Mouse (Mus musculus) cerebellum, adult 2 months (tissue): ENCODE results near the gene Xrcc1.

Source experiments
- CTCF ChIP-seq: fragments of 200-500 bp; IDR thresholded peaks from 2 replicates; pipeline ENCODE4 v1.5.1; 2011; ENCODE audit warnings: low read depth, mild to moderate bottlenecking, control low read depth, low read length, moderate library complexity, borderline replicate concordance; ENCODE audit not compliant: insufficient read depth
- POLR2A ChIP-seq: fragments of 200-500 bp; IDR thresholded peaks from 2 replicates; pipeline ENCODE4 v1.6.1; 2011; ENCODE audit warnings: low read length, control low read depth, borderline replicate concordance; ENCODE audit not compliant: insufficient read depth

DNA sequence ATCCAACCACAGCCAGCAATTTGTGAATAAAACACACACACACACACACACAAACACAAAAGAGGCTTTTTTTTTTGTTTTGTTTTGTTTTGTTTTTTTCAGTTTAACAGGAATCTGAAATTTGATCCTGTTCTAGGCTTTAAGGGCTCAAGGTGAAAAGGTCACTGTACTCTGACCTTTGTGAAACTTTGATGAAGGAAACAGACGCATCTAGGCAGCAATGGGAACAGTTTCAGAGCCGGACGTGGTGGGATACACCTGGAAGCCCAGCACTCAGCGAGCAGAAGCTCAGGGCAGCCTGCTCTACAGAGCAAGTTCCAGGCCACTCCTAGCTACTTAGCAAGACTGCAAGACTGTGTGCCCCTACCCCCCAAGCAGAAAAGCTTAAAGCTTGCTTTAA is 41.2 kb upstream of the Xrcc1 start:
- no peak for TF ChIP-seq POLR2A
- no peak for TF ChIP-seq CTCF
